8 mouse cellular contexts compared by ENCODE assay signal in the genomic region with DNA sequence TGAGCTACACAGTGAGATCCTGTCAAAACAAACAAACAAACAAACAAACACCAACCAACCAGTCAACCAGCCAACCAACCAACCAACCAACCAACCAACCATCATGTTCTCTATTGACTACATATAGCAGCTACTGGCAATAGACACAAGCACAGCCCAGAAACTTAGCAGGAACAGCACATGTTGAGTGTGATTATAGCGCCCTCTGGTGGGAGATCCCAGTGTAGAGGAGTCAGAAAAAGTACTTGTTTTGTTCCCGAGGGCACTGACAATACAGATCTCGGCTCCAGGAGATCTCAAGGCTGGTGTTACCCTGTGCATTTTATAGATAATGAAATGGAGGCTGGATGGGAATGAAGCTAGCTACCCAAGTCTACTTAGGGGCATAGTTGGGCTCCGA. TPM values are rescaled to one million over a fixed set of nuclear protein-coding genes. Genes with fewer than 3 reads are reported as not detected.
DNase-seq lines count a peak whose midpoint lies in the region; ATAC-seq and TF ChIP-seq lines count a peak whose summit lies in the region.

No protein-coding gene starts in this region.

- WGBS in midbrain, embryonic 14.5 days, result 61% methylated on average over 4 of the region's 4 CpGs
- 50% methylated on average over 4 of the region's 4 CpGs for WGBS in midbrain, embryonic 13.5 days
- WGBS in limb, embryonic 10.5 days, result 63% methylated on average over 4 of the region's 4 CpGs
- WGBS in stomach, postnatal 0 days, result 58% methylated on average over 4 of the region's 4 CpGs

- no peak overlapping the region for H3K9ac ChIP-seq in midbrain, embryonic 14.5 days (replicated peaks; ENCODE audit: low read length)
- H3K9ac ChIP-seq in midbrain, embryonic 13.5 days (replicated peaks), result no peak overlapping the region
- H3K9ac ChIP-seq in stomach, postnatal 0 days (ENCODE audit: low read length), result no peak overlapping the region

- TF ChIP-seq CTCF in stomach, postnatal 0 days (IDR thresholded peaks at IDR 0.05; ENCODE audit: low read depth), result peak; percentile 70

- no peaks in the 10 kb centered on the region; the same call in 1 of the 2 replicates for H3K36me3 ChIP-seq in midbrain, embryonic 14.5 days (ENCODE audit: control insufficient read depth, insufficient read depth, low read length)
- H3K36me3 ChIP-seq in midbrain, embryonic 13.5 days, result peaks cover 40% of the 10 kb centered on the region
- H3K36me3 ChIP-seq in limb, embryonic 10.5 days, result no peaks in the 10 kb centered on the region
- no peaks in the 10 kb centered on the region for H3K36me3 ChIP-seq in stomach, postnatal 0 days (ENCODE audit: control insufficient read depth, insufficient read depth, low read length)

- no peaks in the 10 kb centered on the region for H3K9me3 ChIP-seq in midbrain, embryonic 14.5 days (ENCODE audit: control insufficient read depth, low read length)
- no peaks in the 10 kb centered on the region for H3K9me3 ChIP-seq in midbrain, embryonic 13.5 days
- no peaks in the 10 kb centered on the region for H3K9me3 ChIP-seq in limb, embryonic 10.5 days (replicated peaks)
- H3K9me3 ChIP-seq in stomach, postnatal 0 days (ENCODE audit: control insufficient read depth, low read length), result no peaks in the 10 kb centered on the region

- H3K4me2 ChIP-seq in midbrain, embryonic 14.5 days (ENCODE audit: low read length), result no peak overlapping the region
- H3K4me2 ChIP-seq in midbrain, embryonic 13.5 days (replicated peaks), result no peak overlapping the region
- H3K4me2 ChIP-seq in stomach, postnatal 0 days (replicated peaks; ENCODE audit: low read depth), result no peak overlapping the region

- peak; percentile 25 for DNase-seq in gastrocnemius, adult 18-20 months (ENCODE audit: low spot score)
- no peak for DNase-seq in gastrocnemius, postnatal 25 days
- DNase-seq in midbrain, embryonic 14.5 days, result peak; percentile 64
- DNase-seq in adipocyte (ENCODE audit: low spot score), result peak; percentile 49
- peak; percentile 59 for DNase-seq in limb, embryonic 10.5 days (ENCODE audit: low spot score)
- DNase-seq in stomach, postnatal 0 days (ENCODE audit: low spot score), result peak; percentile 28
- no peak for DNase-seq in cerebellum, adult 11 months

- H3K27ac ChIP-seq in midbrain, embryonic 14.5 days (replicated peaks; ENCODE audit: low read depth, low read length), result no peak overlapping the region
- no peak overlapping the region for H3K27ac ChIP-seq in midbrain, embryonic 13.5 days
- no peak overlapping the region for H3K27ac ChIP-seq in limb, embryonic 10.5 days
- no peak overlapping the region for H3K27ac ChIP-seq in stomach, postnatal 0 days (replicated peaks)

- peaks cover 27% of the 10 kb centered on the region for H3K4me1 ChIP-seq in midbrain, embryonic 14.5 days (ENCODE audit: control insufficient read depth, insufficient read depth, low read length)
- peaks cover 33% of the 10 kb centered on the region for H3K4me1 ChIP-seq in midbrain, embryonic 13.5 days (replicated peaks)
- H3K4me1 ChIP-seq in limb, embryonic 10.5 days, result peaks cover 7% of the 10 kb centered on the region; the same call in 1 of the 2 replicates
- H3K4me1 ChIP-seq in stomach, postnatal 0 days (replicated peaks; ENCODE audit: control insufficient read depth, insufficient read depth), result no peaks in the 10 kb centered on the region

- no peak for ATAC-seq in midbrain, embryonic 14.5 days (ENCODE audit: low FRiP score, low TSS enrichment)
- ATAC-seq in midbrain, embryonic 13.5 days, result no peak
- no peak for ATAC-seq in stomach, postnatal 0 days (ENCODE audit: low FRiP score, low TSS enrichment)

- TF ChIP-seq EP300 in stomach, postnatal 0 days (optimal IDR thresholded peaks at IDR 0.05), result no peak

- H3K27me3 ChIP-seq in midbrain, embryonic 14.5 days (ENCODE audit: control insufficient read depth, insufficient read depth, low read length), result no peaks in the 10 kb centered on the region
- H3K27me3 ChIP-seq in midbrain, embryonic 13.5 days, result no peaks in the 10 kb centered on the region
- H3K27me3 ChIP-seq in limb, embryonic 10.5 days (ENCODE audit: low read depth, poor library complexity, severe bottlenecking), result no peaks in the 10 kb centered on the region
- H3K27me3 ChIP-seq in stomach, postnatal 0 days (ENCODE audit: control insufficient read depth, insufficient read depth, low read length), result no peaks in the 10 kb centered on the region

- H3K4me3 ChIP-seq in midbrain, embryonic 14.5 days (replicated peaks; ENCODE audit: low read depth, low read length), result no peak overlapping the region
- no peak overlapping the region for H3K4me3 ChIP-seq in midbrain, embryonic 13.5 days (replicated peaks)
- H3K4me3 ChIP-seq in limb, embryonic 10.5 days, result no peak overlapping the region
- no peak overlapping the region for H3K4me3 ChIP-seq in stomach, postnatal 0 days (ENCODE audit: low read depth, low read length)

RNA-seq across cellular contexts. Expression of a gene that starts 18.4 kb away (rescaled TPM):
- 10 to 100 TPM; 37.3 to 39.1 TPM for total RNA-seq in gastrocnemius, adult 18-20 months (2021)
- total RNA-seq in gastrocnemius, postnatal 25 days (2021), result 10 to 100 TPM; 42.9 to 47.6 TPM
- 72.0 and 73.1 TPM in 2 replicates for polyA plus RNA-seq in midbrain, embryonic 14.5 days (2014; fragmentation: Nextera tagmentation; extraction: Ambion mirVana)
- polyA plus RNA-seq in midbrain, embryonic 13.5 days (2015; fragmentation: Nextera tagmentation; extraction: Ambion mirVana), result 74.0 and 80.0 TPM in 2 replicates
- polyA plus RNA-seq in limb, embryonic 10.5 days (2016; fragmentation: Nextera tagmentation; extraction: Ambion mirVana), result 109 and 113 TPM in 2 replicates
- polyA plus RNA-seq in stomach, postnatal 0 days (2015; fragmentation: Nextera tagmentation; extraction: Ambion mirVana), result 55.8 and 57.0 TPM in 2 replicates

RNA-seq across cellular contexts. Expression of a gene that starts 54.0 kb away (rescaled TPM):
- not detected for total RNA-seq in gastrocnemius, adult 18-20 months (2021)
- total RNA-seq in gastrocnemius, postnatal 25 days (2021), result not detected
- polyA plus RNA-seq in midbrain, embryonic 14.5 days (2014; fragmentation: Nextera tagmentation; extraction: Ambion mirVana), result 24.7 and 34.8 TPM in 2 replicates
- 8.6 and 13.2 TPM in 2 replicates for polyA plus RNA-seq in midbrain, embryonic 13.5 days (2015; fragmentation: Nextera tagmentation; extraction: Ambion mirVana)
- polyA plus RNA-seq in limb, embryonic 10.5 days (2016; fragmentation: Nextera tagmentation; extraction: Ambion mirVana), result not detected in 2 replicates
- 0.62 and 1.0 TPM in 2 replicates for polyA plus RNA-seq in stomach, postnatal 0 days (2015; fragmentation: Nextera tagmentation; extraction: Ambion mirVana)

Comparison
In these comparisons a context has a peak if more than half of its experiments do, and no peak if none do; other contexts are left out.
1. DNase-seq: peak in gastrocnemius, adult 18-20 months (single experiment), midbrain, embryonic 14.5 days (single experiment), adipocyte (single experiment), limb, embryonic 10.5 days (single experiment) and stomach, postnatal 0 days (single experiment); none in gastrocnemius, postnatal 25 days (single experiment) and cerebellum, adult 11 months (single experiment).